Mouse (Mus musculus) liver, embryonic 11.5 days (tissue): Measurements from ENCODE around the gene Tmem179b. TPM values are rescaled to one million over a fixed set of nuclear protein-coding genes. Genes with fewer than 3 reads are reported as not detected.

ENCODE experiments used
- ATAC-seq: fragments of 200-750 bp; cut with Nextera tagmentation; replicated peaks from 2 replicates; pipeline ENCODE4 v1.8.0; 2017; ENCODE audit warnings: moderate number of reproducible peaks, mild to moderate bottlenecking, moderate TSS enrichment, moderate library complexity; ENCODE audit not compliant: low FRiP score
- DNase-seq: peaks from one replicate; pipeline ENCODE4 v3.0.0-alpha.2; 2017; ENCODE audit warnings: low spot score
- H3K27ac ChIP-seq: fragments of 300-500 bp; sonication (generic); 2 replicates; pipeline ENCODE4 v1.5.1; 2014; ENCODE audit warnings: mild to moderate bottlenecking, low read depth, low read length, control low read depth
- H3K27me3 ChIP-seq: fragments of 300-500 bp; sonication (generic); replicated peaks from 2 replicates; pipeline ENCODE4 v1.6.1; 2014; ENCODE audit warnings: low read length, mixed read lengths; ENCODE audit not compliant: control insufficient read depth, insufficient read depth
- H3K36me3 ChIP-seq: fragments of 300-500 bp; sonication (generic); 2 replicates; pipeline ENCODE4 v1.6.1; 2014; ENCODE audit warnings: mild to moderate bottlenecking, low read length, moderate library complexity, mixed read lengths; ENCODE audit not compliant: control insufficient read depth, insufficient read depth
- H3K4me1 ChIP-seq: fragments of 300-500 bp; sonication (generic); replicated peaks from 2 replicates; pipeline ENCODE4 v1.6.1; 2014; ENCODE audit warnings: low read length, mixed read lengths; ENCODE audit not compliant: control insufficient read depth, insufficient read depth
- H3K4me2 ChIP-seq: fragments of 300-500 bp; sonication (generic); 2 replicates; pipeline ENCODE4 v1.6.1; 2014; ENCODE audit warnings: mild to moderate bottlenecking, control low read depth, moderate library complexity
- H3K4me3 ChIP-seq: fragments of 300-500 bp; sonication (generic); 2 replicates; pipeline ENCODE4 v1.5.1; 2014; ENCODE audit warnings: low read depth, low read length, control low read depth
- H3K9ac ChIP-seq: fragments of 300-500 bp; sonication (generic); 2 replicates; pipeline ENCODE4 v1.6.1; 2014; ENCODE audit warnings: low read depth, low read length, control low read depth
- H3K9me3 ChIP-seq: fragments of 300-500 bp; sonication (generic); 2 replicates; pipeline ENCODE4 v1.6.1; 2016; ENCODE audit warnings: low read length, inconsistent platforms, mixed read lengths; ENCODE audit not compliant: control insufficient read depth
- WGBS: fragments of 180-500 bp; shearing (Covaris S2); extraction: QIAGEN DNeasy Blood & Tissue Kit; methylation state at CpG from one replicate; pipeline ENCODE4 v1.1.7; 2014; 5-methylcytosine and 5-hydroxymethylcytosine counted together
- polyA plus RNA-seq: library from polyadenylated mRNA; unstranded; fragments of >200 nt; fragmentation: Nextera tagmentation; extraction: Ambion mirVana; gene quantifications from 2 replicates; pipeline ENCODE4 v1.2.1, GENCODE M21; 2014

Tmem179b gene
- polyA plus RNA-seq, 1 experiment from 2014 or later: 119 TPM

- H3K4me1 ChIP-seq: 0 out of 2 replicates have a peak, but pooled peaks cover 1% of the 10 kb centered on the region
- DNase-seq (no peak), ATAC-seq (no peak)
- 77% methylated on average over 7 of the region's 7 CpGs for WGBS
- H3K4me3 ChIP-seq: no peak overlapping the region
- H3K27me3 ChIP-seq: no peaks in the 10 kb centered on the region
- H3K27ac ChIP-seq: no peak overlapping the region
- peaks cover 26% of the 10 kb centered on the region for H3K36me3 ChIP-seq
- H3K9ac ChIP-seq: no peak overlapping the region
- no peak overlapping the region for H3K4me2 ChIP-seq
- H3K9me3 ChIP-seq: no peaks in the 10 kb centered on the region; the same call in 1 of the 2 replicates
These were observed 15.9 kb upstream of the Tmem179b start for GRCm38 (mm10) chr19:8790171-8790570.

DNA sequence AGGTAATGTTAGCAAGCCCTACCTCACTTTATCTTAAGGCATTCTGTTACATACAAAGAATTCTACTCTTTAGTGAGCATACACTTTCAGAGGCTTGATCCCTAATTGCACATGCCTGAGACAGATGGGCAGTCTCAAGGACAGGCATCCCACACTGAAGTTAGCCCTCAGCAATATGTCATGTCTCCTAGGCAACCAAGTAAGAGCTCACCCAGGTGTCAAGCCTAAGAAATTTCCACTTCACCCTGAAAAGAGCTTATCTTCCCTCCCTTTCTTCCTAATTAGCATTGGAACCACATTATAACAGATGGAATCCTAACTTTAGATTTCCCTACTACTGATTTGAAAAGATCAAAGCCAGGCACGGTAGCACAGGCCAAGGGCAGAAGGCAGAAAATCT is 14.9 kb upstream of the Tmem179b start:
- DNase-seq (no peak), ATAC-seq (no peak)
- Histone ChIP-seq H3K9ac (no peak overlapping the region), H3K27ac (no peak overlapping the region), H3K36me3 (peaks cover 19% of the 10 kb centered on the region), H3K27me3 (no peaks in the 10 kb centered on the region), H3K4me1 (peaks cover 3% of the 10 kb centered on the region; the same call in 1 of the 2 replicates), H3K9me3 (no peaks in the 10 kb centered on the region; the same call in 1 of the 2 replicates), H3K4me3 (no peak overlapping the region), H3K4me2 (no peak overlapping the region)
- 64% methylated on average over 1 of the region's 1 CpGs for WGBS

DNA sequence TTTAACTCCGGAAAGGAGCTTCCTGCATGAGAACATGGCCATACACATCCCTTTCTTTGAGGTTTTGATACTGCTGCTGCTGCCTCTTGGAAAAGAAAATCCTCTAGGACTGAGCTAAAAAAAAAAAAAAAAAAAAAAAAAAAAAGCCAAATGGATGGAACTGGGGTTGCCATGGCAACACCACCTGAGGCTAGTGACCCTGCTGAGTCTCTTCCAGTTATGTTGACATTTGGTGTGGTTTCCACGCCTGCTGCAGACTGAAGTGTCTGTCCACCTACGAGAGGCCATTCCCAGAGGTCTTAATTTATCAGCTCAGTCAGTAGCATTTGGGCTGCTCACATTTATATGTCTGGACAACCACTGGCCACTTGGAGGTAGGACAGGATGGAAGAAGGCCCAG is 14.3 kb upstream of the Tmem179b start:
- Histone ChIP-seq H3K36me3 (peaks cover 15% of the 10 kb centered on the region), H3K4me2 (no peak overlapping the region), H3K27me3 (no peaks in the 10 kb centered on the region), H3K4me1 (peaks cover 3% of the 10 kb centered on the region; the same call in 1 of the 2 replicates), H3K9ac (no peak overlapping the region), H3K4me3 (no peak overlapping the region), H3K27ac (no peak overlapping the region), H3K9me3 (no peaks in the 10 kb centered on the region; the same call in 1 of the 2 replicates)
- DNase-seq (no peak), ATAC-seq (no peak)
- 41% methylated on average over 3 of the region's 3 CpGs for WGBS

- peaks cover 8% of the 10 kb centered on the region; the same call in 1 of the 2 replicates for H3K36me3 ChIP-seq
- H3K4me2 ChIP-seq: peak within 1 kb of the TSS; percentile 76
- peak; percentile 99 for ATAC-seq
- H3K9ac ChIP-seq: peak within 1 kb of the TSS; percentile 60
- H3K27me3 ChIP-seq: no peaks in the 10 kb centered on the region
- no peaks in the 10 kb centered on the region for H3K9me3 ChIP-seq
- peak; percentile 83 for DNase-seq
- H3K4me1 ChIP-seq: peaks cover 3% of the 10 kb centered on the region; the same call in 1 of the 2 replicates
- 1% methylated on average over 32 of the region's 32 CpGs for WGBS
- H3K27ac ChIP-seq: peak within 1 kb of the TSS; percentile 82
- H3K4me3 ChIP-seq: peak within 1 kb of the TSS; percentile 67
These were observed 11.9 kb upstream of the Tmem179b start, which contains the start of gene Taf6l for GRCm38 (mm10) chr19:8786008-8786781. Taf6l (minus strand) TSS chr19:8786417.

GRCm38 (mm10) chr19:8774951-8775421 is 719 bp upstream of the Tmem179b start:
- Histone ChIP-seq H3K4me2 (peak overlapping the region; percentile 91), H3K27ac (peak overlapping the region; percentile 99), H3K4me1 (peaks cover 39% of the 10 kb centered on the region), H3K27me3 (no peaks in the 10 kb centered on the region), H3K9me3 (no peaks in the 10 kb centered on the region), H3K9ac (peak overlapping the region; percentile 95), H3K4me3 (peak overlapping the region; percentile 80), H3K36me3 (peaks cover 14% of the 10 kb centered on the region)
- 5% methylated on average over 20 of the region's 20 CpGs for WGBS
- ATAC-seq (no peak), DNase-seq (peak; percentile 60)

DNA sequence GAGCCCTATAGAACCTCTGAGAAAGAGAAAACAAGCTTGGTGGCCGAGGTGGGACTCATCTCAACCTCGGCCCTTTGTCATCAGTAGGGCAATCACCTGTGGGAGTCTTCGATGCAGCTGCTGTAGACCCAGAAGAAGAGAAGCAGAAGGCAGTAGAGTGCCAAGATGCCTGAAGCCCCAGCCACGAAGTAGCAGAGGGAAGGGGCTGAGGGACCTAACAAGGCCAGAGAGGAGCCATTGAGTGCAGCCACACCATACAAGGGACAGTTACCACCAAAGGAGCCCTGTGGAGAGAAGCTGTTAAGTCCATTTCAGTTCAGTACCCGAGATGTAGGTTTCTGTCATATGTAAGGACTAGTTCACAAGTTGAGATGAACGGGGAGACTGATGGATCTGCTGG is 858 bp downstream of the Tmem179b start:
- WGBS: 38% methylated on average over 6 of the region's 6 CpGs
- no peaks in the 10 kb centered on the region for H3K9me3 ChIP-seq
- H3K4me1 ChIP-seq: peaks cover 39% of the 10 kb centered on the region
- no peaks in the 10 kb centered on the region for H3K27me3 ChIP-seq
- H3K36me3 ChIP-seq: peaks cover 21% of the 10 kb centered on the region
- ATAC-seq (no peak), DNase-seq (no peak)
- H3K4me3 ChIP-seq: peak overlapping the region; percentile 80
- H3K4me2 ChIP-seq: peak overlapping the region; percentile 91
- peak overlapping the region; percentile 95 for H3K9ac ChIP-seq
- peak overlapping the region; percentile 99 for H3K27ac ChIP-seq

DNA sequence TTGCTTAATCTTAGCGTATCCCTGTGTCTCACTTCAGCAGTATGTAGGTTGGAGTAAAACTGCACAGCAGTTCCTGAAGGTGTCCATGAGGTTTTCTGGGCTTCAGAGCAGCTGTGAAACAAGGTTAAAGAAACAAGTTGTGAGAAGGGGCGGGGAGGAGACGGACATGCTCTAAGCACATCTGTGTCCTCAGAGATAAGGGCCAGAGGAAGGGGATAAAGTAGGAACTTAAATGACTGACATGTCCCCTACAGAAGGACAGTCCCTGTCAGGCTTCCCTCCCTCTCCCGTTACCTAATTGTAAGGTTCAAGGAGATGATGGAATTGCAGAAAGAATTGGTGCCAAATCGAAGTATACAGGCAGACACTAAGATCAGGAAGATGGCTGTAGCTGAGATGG is 1.3 kb downstream of the Tmem179b start:
- H3K27ac ChIP-seq: peak overlapping the region; percentile 99
- peak overlapping the region; percentile 80 for H3K4me3 ChIP-seq
- 42% methylated on average over 5 of the region's 5 CpGs for WGBS
- H3K4me2 ChIP-seq: peak overlapping the region; percentile 91
- ATAC-seq (peak; percentile 63), DNase-seq (no peak)
- H3K36me3 ChIP-seq: peaks cover 23% of the 10 kb centered on the region
- no peaks in the 10 kb centered on the region for H3K27me3 ChIP-seq
- no peaks in the 10 kb centered on the region for H3K9me3 ChIP-seq
- peaks cover 39% of the 10 kb centered on the region for H3K4me1 ChIP-seq
- peak overlapping the region; percentile 95 for H3K9ac ChIP-seq

- peaks cover 33% of the 10 kb centered on the region for H3K4me1 ChIP-seq
- peak within 1 kb of the TSS; percentile 76 for H3K27ac ChIP-seq
- H3K27me3 ChIP-seq: no peaks in the 10 kb centered on the region
- DNase-seq (peak; percentile 81), ATAC-seq (peak; percentile 40)
- H3K9me3 ChIP-seq: no peaks in the 10 kb centered on the region
- H3K9ac ChIP-seq: peak within 1 kb of the TSS; percentile 97
- H3K4me2 ChIP-seq: peak within 1 kb of the TSS; percentile 83
- WGBS: 18% methylated on average over 29 of the region's 29 CpGs
- peaks cover 46% of the 10 kb centered on the region for H3K36me3 ChIP-seq
- peak within 1 kb of the TSS; percentile 91 for H3K4me3 ChIP-seq
These were observed 3.5 kb downstream of the Tmem179b start, which contains the start of gene Tmem223 for GRCm38 (mm10) chr19:8770567-8771270. Tmem223 (plus strand) TSS chr19:8770996.
